Mouse (Mus musculus) embryonic facial prominence, embryonic 11.5 days (tissue): ENCODE results near the gene Coro6. TPM values are rescaled to one million over a fixed set of nuclear protein-coding genes. Genes with fewer than 3 reads are reported as not detected.

Source experiments
- ATAC-seq: fragments of 200-750 bp; cut with Nextera tagmentation; replicated peaks from 2 replicates; pipeline ENCODE4 v1.8.0; 2017; ENCODE audit warnings: low read depth; ENCODE audit not compliant: insufficient number of reproducible peaks, low FRiP score, low TSS enrichment
- DNase-seq: peaks from one replicate; pipeline ENCODE4 v3.0.0-alpha.2; 2015; ENCODE audit warnings: low spot score
- H3K27ac ChIP-seq: fragments of 300-500 bp; sonication (generic); replicated peaks from 2 replicates; pipeline ENCODE4 v1.5.1; 2014; ENCODE audit warnings: mild to moderate bottlenecking, low read depth, low read length, control low read depth
- H3K27me3 ChIP-seq: fragments of 300-500 bp; sonication (generic); 2 replicates; pipeline ENCODE4 v1.6.1; 2014; ENCODE audit warnings: mild to moderate bottlenecking, low read length, moderate library complexity, mixed read lengths; ENCODE audit not compliant: control insufficient read depth, insufficient read depth
- H3K36me3 ChIP-seq: fragments of 300-500 bp; sonication (generic); replicated peaks from 2 replicates; pipeline ENCODE4 v1.6.1; 2014; ENCODE audit warnings: low read depth, mild to moderate bottlenecking, low read length, moderate library complexity, mixed read lengths; ENCODE audit not compliant: control insufficient read depth, insufficient read depth
- H3K4me1 ChIP-seq: fragments of 300-500 bp; sonication (generic); 2 replicates; pipeline ENCODE4 v1.6.1; 2014; ENCODE audit warnings: low read length, mixed read lengths; ENCODE audit not compliant: control insufficient read depth, insufficient read depth
- H3K4me2 ChIP-seq: fragments of 300-500 bp; sonication (generic); 2 replicates; pipeline ENCODE4 v1.6.1; 2014; ENCODE audit warnings: low read depth, mild to moderate bottlenecking, control low read depth, low read length, moderate library complexity
- H3K4me3 ChIP-seq: fragments of 300-500 bp; sonication (generic); 2 replicates; pipeline ENCODE4 v1.5.1; 2014; ENCODE audit warnings: low read depth, low read length, control low read depth
- H3K9ac ChIP-seq: fragments of 300-500 bp; sonication (generic); replicated peaks from 2 replicates; pipeline ENCODE4 v1.6.1; 2014; ENCODE audit warnings: mild to moderate bottlenecking, control low read depth, low read length
- H3K9me3 ChIP-seq: fragments of 300-500 bp; sonication (generic); replicated peaks from 2 replicates; pipeline ENCODE4 v1.6.1; 2016; ENCODE audit warnings: mild to moderate bottlenecking, low read length, inconsistent platforms, mixed read lengths; ENCODE audit not compliant: control insufficient read depth
- WGBS: fragments of 180-500 bp; shearing (Covaris S2); extraction: QIAGEN DNeasy Blood & Tissue Kit; methylation state at CpG from one replicate; pipeline ENCODE4 v1.1.7; 2014; 5-methylcytosine and 5-hydroxymethylcytosine counted together
- polyA plus RNA-seq: library from polyadenylated mRNA; unstranded; fragments of >200 nt; fragmentation: Nextera tagmentation; extraction: Ambion mirVana; gene quantifications from 2 replicates; pipeline ENCODE4 v1.2.1, GENCODE M21; 2014

Coro6 gene
- polyA plus RNA-seq, 1 experiment from 2014 or later, result 0.25 TPM

DNA sequence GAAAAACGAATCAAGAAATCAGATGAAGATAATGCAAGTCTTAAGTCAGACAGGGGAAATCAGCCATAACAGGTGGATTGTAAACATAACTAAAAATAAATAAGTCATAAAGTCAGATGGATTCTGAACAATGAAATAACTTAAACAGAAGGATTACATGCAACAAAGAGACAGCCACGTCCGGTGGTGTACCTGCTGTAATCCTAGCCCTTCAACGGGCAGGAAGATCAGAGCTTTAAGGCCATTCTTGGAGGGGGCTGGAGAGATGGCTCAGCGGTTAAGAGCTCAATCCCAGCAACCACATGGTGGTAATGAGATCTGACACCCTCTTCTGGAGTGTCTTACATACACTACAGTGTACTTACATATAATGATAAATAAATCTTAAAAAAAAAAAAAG lies 49.1 kb downstream of the Coro6 start:
- Histone ChIP-seq H3K27ac (no peak overlapping the region), H3K4me3 (no peak overlapping the region), H3K36me3 (peaks cover 11% of the 10 kb centered on the region), H3K4me1 (peaks cover 15% of the 10 kb centered on the region), H3K9me3 (no peaks in the 10 kb centered on the region), H3K9ac (no peak overlapping the region), H3K4me2 (no peak overlapping the region), H3K27me3 (peaks cover 7% of the 10 kb centered on the region)
- DNase-seq, result no peak
- no peak for ATAC-seq
- WGBS, result 74% methylated on average over 5 of the region's 5 CpGs

DNA sequence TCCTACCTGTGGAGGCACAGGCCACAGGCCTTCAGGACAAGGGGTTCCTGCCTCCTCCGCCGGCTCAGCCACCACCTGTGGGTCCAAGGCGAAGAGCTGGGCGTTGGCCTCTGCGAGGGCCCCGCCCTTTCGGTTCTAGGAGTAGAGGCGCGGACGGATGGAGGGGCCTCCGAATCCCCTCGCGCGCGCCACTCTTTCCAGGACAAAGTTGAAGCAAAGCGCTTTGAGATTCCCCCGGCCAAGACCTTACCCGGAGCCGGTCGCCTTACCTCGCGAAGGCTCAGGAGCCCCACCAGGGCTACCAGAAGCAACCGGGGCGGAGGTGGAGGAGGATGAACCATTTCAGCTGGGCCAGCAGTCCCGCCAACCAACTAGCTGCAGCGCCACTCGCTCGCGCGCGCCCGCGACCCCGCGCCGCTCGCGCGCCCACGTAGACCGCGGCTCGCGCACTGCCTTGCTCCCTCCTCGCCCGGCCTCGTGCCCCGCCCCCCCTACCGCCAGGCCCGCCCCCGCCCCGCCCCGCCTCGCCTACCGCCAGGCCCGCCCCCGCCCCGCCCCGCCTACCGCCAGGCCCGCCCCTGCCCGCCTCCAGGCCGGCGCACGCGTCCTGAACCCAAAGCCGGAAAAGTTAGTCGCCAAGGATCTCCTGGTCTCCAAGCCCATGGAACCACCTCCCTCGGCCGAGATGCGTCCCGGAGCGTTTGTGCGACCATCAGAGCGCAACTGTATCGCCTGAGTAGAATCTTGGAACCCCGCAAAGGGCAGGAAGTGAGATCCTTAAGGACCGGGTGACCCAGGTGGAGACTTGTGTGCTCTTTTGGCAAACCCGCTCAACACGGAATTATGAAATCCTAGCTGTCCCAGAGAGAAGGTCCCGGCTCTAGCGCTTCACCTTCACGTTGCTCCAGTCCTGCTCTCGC lies 50.9 kb downstream of the Coro6 start:
- peak; percentile 91 for DNase-seq
- ATAC-seq, result peak; percentile 45
- peaks cover 8% of the 10 kb centered on the region for H3K27me3 ChIP-seq
- H3K9ac ChIP-seq, result peak overlapping the region; percentile 55
- no peaks in the 10 kb centered on the region for H3K36me3 ChIP-seq
- under 1% methylated on average over 63 of the region's 84 CpGs for WGBS
- H3K4me1 ChIP-seq, result peaks cover 15% of the 10 kb centered on the region
- H3K27ac ChIP-seq, result no peak overlapping the region
- peak overlapping the region; percentile 72 for H3K4me2 ChIP-seq
- peak overlapping the region; percentile 62 for H3K4me3 ChIP-seq
- no peaks in the 10 kb centered on the region for H3K9me3 ChIP-seq

DNA sequence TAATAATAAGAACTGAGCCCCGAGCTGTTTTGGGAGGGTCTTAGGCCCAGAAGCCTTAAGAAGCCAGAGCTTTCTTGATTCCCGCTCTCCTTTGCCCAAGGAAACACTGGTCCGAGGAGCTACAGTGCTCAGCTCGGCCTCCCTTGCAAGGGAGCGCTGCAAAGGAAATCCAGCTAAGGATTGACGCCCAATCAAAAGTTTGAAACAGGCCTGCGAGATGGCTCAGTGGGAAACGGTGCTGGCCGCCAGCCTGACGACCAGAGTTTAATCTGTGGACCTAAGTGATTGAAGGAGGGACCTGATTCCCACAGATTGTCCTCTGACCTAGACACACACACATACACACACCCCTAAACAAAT lies 51.6 kb downstream of the Coro6 start:
- DNase-seq (peak; percentile 53), ATAC-seq (no peak)
- WGBS, result 6% methylated on average over 10 of the region's 10 CpGs
- Histone ChIP-seq H3K9me3 (no peaks in the 10 kb centered on the region), H3K4me3 (peak overlapping the region; percentile 62), H3K4me2 (peak overlapping the region; percentile 72), H3K27me3 (peaks cover 8% of the 10 kb centered on the region), H3K27ac (no peak overlapping the region), H3K36me3 (no peaks in the 10 kb centered on the region), H3K9ac (peak overlapping the region; percentile 55), H3K4me1 (peaks cover 15% of the 10 kb centered on the region)

DNA sequence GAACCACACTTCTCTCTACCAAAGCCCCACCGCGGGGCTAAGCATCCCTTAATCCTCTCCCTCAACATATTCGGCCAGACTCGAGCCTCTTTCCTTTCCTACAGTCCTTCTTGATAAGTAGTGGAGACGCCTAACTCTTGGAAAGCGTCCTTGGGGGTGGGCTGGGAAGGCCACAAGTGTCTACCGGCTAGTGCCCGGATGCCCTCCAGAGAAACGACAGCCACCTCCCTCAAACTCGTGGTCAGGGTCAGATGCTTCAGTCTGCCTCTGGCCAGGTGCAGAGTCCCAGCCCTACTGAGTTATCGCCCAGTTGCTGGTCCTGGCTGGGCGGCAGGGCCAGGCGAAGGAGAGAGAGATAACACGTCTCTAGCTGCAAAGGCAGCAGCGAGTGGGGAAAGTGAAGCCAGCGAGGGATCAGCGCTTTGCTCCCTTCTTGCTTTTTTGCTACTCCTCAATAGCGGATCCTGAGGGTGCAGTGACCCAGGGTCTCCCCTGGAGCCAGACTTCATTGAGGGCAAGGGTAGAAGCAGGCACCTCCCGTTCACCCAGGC lies 52.1 kb downstream of the Coro6 start:
- Histone ChIP-seq H3K36me3 (no peaks in the 10 kb centered on the region), H3K27ac (no peak overlapping the region), H3K27me3 (peaks cover 8% of the 10 kb centered on the region), H3K9ac (peak overlapping the region; percentile 50), H3K4me1 (peaks cover 15% of the 10 kb centered on the region), H3K9me3 (no peaks in the 10 kb centered on the region), H3K4me2 (peak overlapping the region; percentile 97), H3K4me3 (peak overlapping the region; percentile 62)
- ATAC-seq (no peak), DNase-seq (no peak)
- WGBS, result 6% methylated on average over 19 of the region's 19 CpGs

DNA sequence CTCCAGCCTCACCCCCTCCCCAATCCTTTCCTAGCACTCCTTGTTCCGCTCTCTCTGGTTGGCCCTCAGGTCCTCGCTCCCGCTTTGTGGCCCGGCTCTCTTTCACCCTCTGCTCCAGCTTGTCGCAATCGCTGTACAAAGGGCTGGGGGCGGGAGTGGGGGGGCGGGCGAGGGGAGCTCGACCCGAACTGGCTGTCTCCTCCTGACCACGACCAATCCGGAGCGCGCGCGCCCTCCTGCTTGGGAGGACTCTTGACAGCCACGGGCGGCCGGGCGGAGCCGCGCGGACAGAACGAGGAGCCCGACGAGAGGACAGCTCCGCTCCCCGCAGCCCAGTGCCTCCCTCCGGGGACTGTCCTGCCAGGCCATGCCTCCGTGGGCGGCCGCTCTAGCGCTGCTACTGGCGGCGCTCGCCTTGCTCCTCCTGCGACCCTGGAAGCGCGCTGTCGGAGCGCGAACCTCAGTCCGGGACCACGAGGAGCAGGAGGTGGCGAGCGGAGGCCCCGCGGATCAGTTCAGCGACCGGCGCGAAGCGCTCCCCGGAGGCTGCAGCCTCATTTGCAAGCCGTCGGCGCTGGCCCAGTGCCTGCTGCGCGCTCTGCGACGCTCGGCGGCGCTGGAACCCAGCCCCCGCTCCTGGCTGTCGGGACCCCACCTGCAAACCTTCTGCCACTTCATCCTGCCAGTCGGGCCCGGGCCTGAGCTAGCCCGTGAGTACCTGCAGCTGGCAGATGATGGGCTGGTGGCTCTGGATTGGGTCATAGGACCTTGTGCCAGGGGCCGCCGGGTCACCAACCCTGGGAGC lies 52.8 kb downstream of the Coro6 start, which contains the start of gene Abhd15:
TSS of gene Abhd15 (plus strand) at position 290 of the 805 bp plus-strand sequence.
- H3K27me3 ChIP-seq, result peaks cover 8% of the 10 kb centered on the region
- H3K9me3 ChIP-seq, result no peaks in the 10 kb centered on the region
- DNase-seq (peak; percentile 77), ATAC-seq (peak; percentile 72)
- H3K4me1 ChIP-seq, result peaks cover 15% of the 10 kb centered on the region
- H3K27ac ChIP-seq, result no peak within 1 kb of the TSS
- H3K9ac ChIP-seq, result peak within 1 kb of the TSS; percentile 50
- under 1% methylated on average over 60 of the region's 72 CpGs for WGBS
- H3K4me2 ChIP-seq, result peak within 1 kb of the TSS; percentile 97
- no peaks in the 10 kb centered on the region for H3K36me3 ChIP-seq
- H3K4me3 ChIP-seq, result peak within 1 kb of the TSS; percentile 62

DNA sequence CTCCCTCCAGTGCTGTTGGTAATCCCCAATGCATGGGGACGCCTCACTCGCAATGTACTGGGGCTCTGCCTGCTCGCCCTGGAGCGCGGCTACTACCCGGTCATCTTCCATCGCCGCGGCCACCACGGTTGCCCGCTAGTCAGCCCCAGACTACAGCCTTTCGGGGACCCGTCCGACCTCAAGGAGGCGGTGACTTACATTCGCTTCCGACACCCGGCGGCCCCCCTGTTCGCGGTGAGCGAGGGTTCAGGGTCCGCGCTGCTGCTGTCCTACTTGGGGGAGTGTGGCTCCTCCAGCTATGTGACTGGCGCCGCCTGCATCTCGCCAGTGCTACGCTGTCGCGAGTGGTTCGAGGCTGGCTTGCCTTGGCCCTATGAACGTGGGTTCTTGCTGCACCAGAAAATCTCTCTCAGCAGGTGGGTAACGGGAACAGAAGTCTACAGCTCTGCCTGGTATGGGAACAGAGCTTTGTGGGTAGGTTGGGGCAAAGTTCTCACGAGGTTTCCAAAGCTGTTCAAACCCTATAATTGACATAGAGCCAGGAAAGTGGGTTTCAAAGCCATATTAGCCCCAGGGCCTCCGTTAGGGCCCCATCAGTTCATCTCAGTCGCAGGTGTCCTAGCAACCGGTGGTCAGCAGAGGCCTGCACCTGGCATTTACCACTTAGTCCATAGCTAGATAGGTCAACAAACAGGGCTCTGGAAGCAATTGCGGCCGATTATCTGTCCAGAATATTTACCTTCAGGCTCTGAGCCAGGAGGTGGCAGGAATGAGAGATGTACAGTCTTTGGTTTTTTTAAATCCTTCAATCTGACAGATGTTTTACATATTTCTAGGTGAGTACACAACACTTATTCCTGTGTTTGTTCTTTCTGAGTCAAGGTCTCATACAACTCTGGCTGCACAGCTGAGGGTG lies 53.7 kb downstream of the Coro6 start, which contains the start of gene Trp53i13:
TSS of gene Trp53i13 (minus strand) at position 344 of the 916 bp plus-strand sequence.
- Histone ChIP-seq H3K4me1 (peaks cover 15% of the 10 kb centered on the region), H3K27ac (no peak within 1 kb of the TSS)

More for the DNA sequence above, 53.7 kb downstream of the Coro6 start, which contains the start of gene Trp53i13:
- H3K27me3 ChIP-seq, result peaks cover 8% of the 10 kb centered on the region
- no peaks in the 10 kb centered on the region for H3K36me3 ChIP-seq
- H3K4me3 ChIP-seq, result peak within 1 kb of the TSS; percentile 62
- 5% methylated on average over 39 of the region's 39 CpGs for WGBS
- peak within 1 kb of the TSS; percentile 97 for H3K4me2 ChIP-seq
- H3K9me3 ChIP-seq, result no peaks in the 10 kb centered on the region
- H3K9ac ChIP-seq, result peak within 1 kb of the TSS; percentile 50
- ATAC-seq (no peak; the same call in 1 of the 2 replicates), DNase-seq (peak; percentile 22)
